Mouse (Mus musculus): ENCODE measurements at regions not wholly inside any gene's neighbourhood (a gene's known extent, or its start where the extent isn't known, plus 50 kb on each side); places are given as distances from the start of the nearest gene placed in this dataset.

- peak; percentile 36 for DNase-seq
Observed at GRCm38 (mm10) chrX:167091841-167092240, 117.3 kb downstream of the Tmsb4x start.

- DNase-seq: no peak
Observed at GRCm38 (mm10) chrX:167088930-167089329, 120.2 kb downstream of the Tmsb4x start.

DNA sequence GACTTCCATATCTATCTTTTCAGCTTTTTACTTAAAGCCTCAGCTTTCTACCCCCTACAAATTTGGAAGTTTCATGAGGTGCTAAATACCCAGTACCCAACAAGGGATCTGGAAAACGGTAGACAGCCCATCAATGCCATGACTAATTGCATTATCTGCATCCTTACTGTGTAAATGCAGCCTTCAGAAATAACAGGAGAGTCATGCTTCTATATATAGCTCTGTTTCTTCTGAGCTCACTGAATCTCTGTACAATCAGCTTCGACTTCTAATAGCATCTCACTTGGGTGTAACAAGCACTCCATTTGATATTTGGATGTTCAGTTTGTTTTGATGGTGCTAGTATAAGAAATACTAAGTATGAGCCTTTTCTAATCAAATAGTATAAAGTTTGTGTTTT lies 120.7 kb downstream of the Tmsb4x start:
- DNase-seq: no peak

DNA sequence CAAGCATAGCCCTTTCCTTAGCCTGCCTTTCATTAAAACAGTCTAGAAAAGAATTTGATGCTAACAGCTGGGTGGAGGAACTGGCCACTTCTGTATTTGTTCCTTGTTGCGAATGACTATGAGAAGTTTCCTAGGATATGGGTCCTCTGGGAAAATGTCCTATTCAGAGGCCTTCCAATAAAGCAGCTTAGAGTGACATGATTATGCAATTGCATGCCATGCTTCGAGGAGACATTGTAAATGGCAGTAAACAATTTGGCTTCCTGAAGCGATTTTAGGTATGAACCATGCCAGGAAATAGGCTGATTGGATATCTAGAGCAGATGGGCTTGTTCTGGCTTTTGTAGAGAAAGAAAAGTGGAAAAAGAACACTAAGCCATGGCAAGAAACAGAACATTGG lies 128.3 kb downstream of the Tmsb4x start:
- DNase-seq: no peak

GRCm38 (mm10) chrX:167069075-167069474 lies 140.0 kb downstream of the Tmsb4x start:
- DNase-seq: no peak

GRCm38 (mm10) chrX:167067918-167068317 lies 141.2 kb downstream of the Tmsb4x start:
- no peak for DNase-seq

DNA sequence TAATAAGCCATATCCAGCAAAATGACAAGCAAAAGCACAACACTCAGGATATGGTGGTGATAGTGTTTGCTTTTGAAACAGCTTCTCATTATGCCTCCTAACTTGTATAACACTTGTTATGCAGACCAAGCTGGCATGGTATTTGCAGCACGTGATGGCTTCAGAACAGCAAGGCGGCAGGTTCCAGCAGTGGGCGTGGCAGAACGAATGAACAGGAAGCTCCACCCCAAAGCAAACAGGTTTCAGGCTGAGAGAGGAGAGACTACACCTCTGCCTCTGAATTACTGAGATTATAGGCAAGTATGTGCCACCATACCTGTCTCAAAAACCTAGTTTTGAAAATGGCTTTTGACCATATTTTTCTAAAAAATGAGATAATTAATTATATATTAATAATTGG lies 145.2 kb downstream of the Tmsb4x start:
- DNase-seq: peak; percentile 10

DNA sequence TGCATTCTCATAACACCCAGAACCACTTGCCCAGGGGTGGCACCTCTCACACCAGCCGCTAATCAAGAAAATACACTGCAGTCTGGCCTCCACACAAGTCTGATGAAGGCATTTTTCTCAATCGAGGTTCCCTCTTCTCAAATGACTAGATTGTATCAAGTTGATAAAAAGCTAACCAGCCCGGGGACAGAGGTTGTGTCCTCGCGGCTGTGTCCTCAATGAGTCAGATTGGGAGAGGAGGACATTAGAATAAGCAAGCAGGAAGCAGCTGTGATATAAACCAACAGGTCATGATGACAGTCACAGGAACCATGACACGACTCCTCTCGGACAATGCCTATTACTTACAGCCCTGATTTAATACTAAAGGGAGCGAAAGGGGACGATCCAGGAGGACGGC lies 156.7 kb downstream of the Tmsb4x start:
- DNase-seq: no peak

DNA sequence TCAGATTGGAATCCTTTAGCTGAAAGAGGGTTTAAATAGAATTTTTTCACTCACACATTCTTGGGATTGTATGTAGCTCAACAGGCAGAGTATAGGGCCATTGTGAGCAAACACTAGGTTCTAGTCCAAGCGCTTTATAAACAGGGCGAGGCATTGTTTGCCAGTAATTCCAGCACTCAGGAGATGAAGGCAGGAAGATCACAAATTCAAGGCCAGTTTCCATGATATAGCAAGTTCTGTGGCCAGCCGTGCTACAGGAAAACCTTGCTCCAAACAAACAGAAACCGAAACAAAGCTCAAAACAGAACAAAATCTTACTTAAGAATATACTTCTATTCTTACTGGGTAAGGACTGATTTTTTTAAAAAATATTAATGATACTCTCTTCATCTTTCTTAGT lies 159.0 kb downstream of the Tmsb4x start:
- no peak for DNase-seq

- no peak for DNase-seq
Observed at GRCm38 (mm10) chrX:167049191-167049968, 159.7 kb downstream of the Tmsb4x start.

- DNase-seq: no peak
Observed at GRCm38 (mm10) chrX:167037971-167038370, 171.1 kb downstream of the Tmsb4x start.

DNA sequence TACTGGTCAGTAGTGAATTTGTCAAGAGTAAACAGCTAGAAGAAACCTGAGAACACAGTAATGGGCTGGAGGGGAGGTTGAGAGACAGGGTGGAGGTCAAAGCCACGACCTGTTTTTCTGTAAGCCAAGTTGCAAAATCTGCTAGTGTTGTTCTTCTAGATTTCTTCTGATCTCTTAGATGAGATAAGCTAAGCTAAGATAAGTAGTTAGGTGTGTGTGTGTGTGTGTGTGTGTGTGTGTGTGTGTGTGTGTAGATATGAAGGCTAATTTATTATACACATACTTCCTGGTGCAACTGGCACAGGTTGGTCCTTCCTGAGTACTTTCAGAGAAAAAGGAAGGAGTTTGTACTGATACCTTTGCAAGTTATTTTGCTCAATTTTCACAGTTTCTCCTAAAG lies 172.8 kb downstream of the Tmsb4x start:
- no peak for DNase-seq

GRCm38 (mm10) chrX:167035639-167036038 lies 173.5 kb downstream of the Tmsb4x start:
- no peak for DNase-seq

GRCm38 (mm10) chrX:167033091-167033490 lies 176.0 kb downstream of the Tmsb4x start:
- no peak for DNase-seq

- DNase-seq: peak; percentile 6
Observed at GRCm38 (mm10) chrX:167032586-167032985, 176.5 kb downstream of the Tmsb4x start.

DNA sequence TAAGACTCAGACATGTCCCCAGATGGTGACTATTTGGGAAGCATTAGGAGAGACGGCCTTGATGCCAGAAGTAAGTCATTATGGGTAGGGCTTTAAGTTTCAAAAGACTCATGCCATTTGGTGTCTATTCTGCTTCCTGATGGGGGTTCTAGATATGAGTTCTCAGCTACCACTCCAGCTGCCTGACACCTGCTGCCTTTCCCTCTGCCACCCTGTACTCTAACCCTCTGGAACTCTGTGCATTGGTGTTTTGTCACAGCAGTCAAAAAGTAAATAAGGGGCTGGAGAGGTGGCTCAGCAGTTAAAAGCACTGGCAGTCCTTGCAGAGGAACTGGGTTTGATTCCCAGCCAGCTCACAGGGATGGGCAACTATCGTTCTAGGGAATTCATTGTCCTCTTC lies 177.6 kb downstream of the Tmsb4x start:
- no peak for DNase-seq

- no peak for DNase-seq
Observed at GRCm38 (mm10) chrX:167015602-167016001, 193.5 kb downstream of the Tmsb4x start.

DNA sequence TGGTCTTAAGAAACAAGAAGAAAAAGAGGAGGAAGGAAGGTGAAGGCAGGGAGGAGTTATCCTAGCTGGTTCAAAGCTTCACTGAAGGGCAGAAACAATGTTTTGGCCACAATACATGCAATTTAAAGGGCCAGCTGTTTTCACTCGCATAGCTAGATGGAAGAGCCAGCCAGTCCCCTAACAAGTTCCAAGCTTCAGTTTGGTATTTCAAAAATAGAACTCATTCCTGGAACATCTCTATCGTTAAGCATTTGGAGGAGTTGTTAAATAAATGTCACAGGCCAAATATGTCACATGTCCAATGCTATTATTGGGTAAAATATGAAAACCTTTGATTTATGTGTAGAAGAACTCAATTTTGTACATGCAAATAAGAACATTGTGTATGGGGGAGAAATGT lies 194.8 kb downstream of the Tmsb4x start:
- DNase-seq: no peak

- no peak for DNase-seq
Observed at GRCm38 (mm10) chrX:167012891-167013290, 196.2 kb downstream of the Tmsb4x start.

GRCm38 (mm10) chrX:167011977-167012542 lies 197.1 kb downstream of the Tmsb4x start:
- DNase-seq: no peak

DNA sequence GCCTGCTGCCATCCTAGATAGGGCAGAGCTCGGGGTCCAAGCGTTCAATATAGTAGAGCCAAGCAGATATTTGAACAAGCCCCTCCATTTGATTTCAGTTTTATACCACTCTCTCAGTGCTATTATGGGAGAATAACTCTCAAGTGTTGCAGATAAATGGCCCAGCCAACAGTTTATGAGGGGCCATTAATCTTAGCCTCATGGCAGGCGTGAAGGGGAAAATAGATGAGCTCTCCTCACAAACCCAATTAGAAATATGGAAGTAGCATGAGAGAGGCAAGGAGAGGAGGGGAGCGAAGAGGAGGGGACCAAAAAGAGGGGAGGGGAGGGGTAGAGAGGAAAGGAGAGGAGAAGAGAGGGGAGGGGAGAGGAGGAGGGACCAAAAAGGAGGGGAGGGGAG lies 213.3 kb downstream of the Tmsb4x start:
- no peak for DNase-seq

DNA sequence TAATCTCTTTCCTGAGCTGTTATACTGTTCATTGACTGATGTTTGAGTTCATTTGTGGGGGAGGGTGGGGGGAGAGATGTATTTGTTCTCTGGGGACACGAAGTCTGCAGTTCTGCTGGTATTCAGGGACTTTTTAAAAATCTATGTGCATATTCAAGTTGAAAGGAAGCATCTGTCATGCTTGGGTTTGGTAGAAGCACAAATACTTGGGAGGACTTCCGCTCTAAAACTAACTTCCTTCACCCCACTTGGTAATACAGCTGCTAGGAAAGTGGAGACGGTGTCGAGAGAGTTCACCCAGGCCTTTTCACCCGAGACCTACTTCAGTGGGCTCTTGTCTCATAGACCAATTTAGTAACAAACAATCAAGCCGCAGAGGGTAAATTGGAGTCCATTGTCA lies 228.1 kb downstream of the Tmsb4x start:
- no peak for DNase-seq

- no peak for DNase-seq
Observed at GRCm38 (mm10) chrX:166980504-166980903, 228.6 kb downstream of the Tmsb4x start.

DNA sequence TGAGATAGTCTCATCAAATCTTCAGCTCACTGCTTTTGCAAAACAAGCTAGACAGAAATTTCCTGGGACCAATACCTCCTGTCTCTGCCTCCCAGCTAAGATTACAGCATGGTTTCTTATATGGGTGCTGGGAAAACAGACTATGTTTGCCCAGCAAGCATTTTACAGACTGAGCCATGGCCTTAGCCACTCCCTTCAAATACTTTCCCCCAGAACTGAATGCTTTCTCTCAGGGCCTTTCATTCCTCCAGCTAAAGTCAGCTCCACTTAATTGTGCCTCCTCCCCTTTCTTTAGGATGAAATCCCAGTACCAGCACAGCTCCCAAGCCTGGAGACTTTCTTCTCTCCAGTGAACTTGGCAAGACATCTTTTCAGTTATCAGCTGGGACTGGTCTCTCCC lies 232.1 kb downstream of the Tmsb4x start:
- DNase-seq: no peak

All from adrenal gland, postnatal 10 days (tissue).